Mouse (Mus musculus): ENCODE data around the gene Popdc3.

DNA sequence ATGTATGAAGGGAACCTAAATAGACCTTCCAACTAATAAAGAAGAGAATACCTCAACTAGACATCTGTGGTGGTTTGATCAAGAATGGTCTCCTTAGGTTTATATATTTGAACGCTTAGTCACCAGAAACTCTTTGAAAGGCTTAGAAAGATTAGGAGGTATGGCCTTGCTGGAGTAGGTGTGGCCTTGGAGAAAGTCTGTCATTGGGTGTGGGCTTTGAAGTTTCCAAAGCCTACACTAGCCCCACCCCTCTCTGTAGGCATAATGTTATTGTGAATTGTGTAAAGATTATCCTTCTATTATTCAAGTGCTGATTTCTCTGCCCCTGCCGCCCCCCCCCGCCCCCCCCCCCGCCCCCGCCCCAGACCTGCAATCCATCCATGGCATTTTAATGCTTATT, 59.6 kb downstream of the Popdc3 start:
- TF ChIP-seq CTCF (IDR thresholded peaks at IDR 0.05; ENCODE audit: insufficient read depth, low read depth, low read length): no peak
- TF ChIP-seq POLR2A (IDR thresholded peaks at IDR 0.05; ENCODE audit: insufficient read depth, low read depth, low read length): no peak

All from olfactory bulb, adult 2 months (tissue).